Mouse (Mus musculus) liver, postnatal 0 days (tissue): Measurements from ENCODE around the gene Rinl. TPM values are rescaled to one million over a fixed set of nuclear protein-coding genes. Genes with fewer than 3 reads are reported as not detected.

Source experiments
- ATAC-seq: fragments of 200-750 bp; cut with Nextera tagmentation; 2 replicates; pipeline ENCODE4 v1.8.0; 2017; ENCODE audit warnings: mild to moderate bottlenecking, moderate library complexity
- DNase-seq: peaks from one replicate; pipeline ENCODE4 v3.0.0-alpha.2; 2016
- H3K27ac ChIP-seq: fragments of 300-500 bp; sonication (generic); 2 replicates; pipeline ENCODE4 v1.5.1; 2014; ENCODE audit warnings: antibody characterized with exemption, moderate library complexity, mild to moderate bottlenecking, low read depth
- H3K27me3 ChIP-seq: fragments of 300-500 bp; sonication (generic); 2 replicates; pipeline ENCODE4 v1.6.1; 2014; ENCODE audit warnings: low read length, control low read depth, mixed read lengths; ENCODE audit not compliant: insufficient read depth
- H3K36me3 ChIP-seq: fragments of 300-500 bp; sonication (generic); replicated peaks from 2 replicates; pipeline ENCODE4 v1.6.1; 2014; ENCODE audit warnings: mild to moderate bottlenecking, control low read depth, low read length, moderate library complexity, mixed read lengths; ENCODE audit not compliant: insufficient read depth
- H3K4me1 ChIP-seq: fragments of 300-500 bp; sonication (generic); 2 replicates; pipeline ENCODE4 v1.6.1; 2014; ENCODE audit warnings: antibody characterized with exemption, mild to moderate bottlenecking, control low read depth; ENCODE audit not compliant: insufficient read depth
- H3K4me2 ChIP-seq: fragments of 300-500 bp; sonication (generic); 2 replicates; pipeline ENCODE4 v1.6.1; 2014; ENCODE audit warnings: low read depth, mild to moderate bottlenecking, low read length, moderate library complexity, mixed read lengths
- H3K4me3 ChIP-seq: fragments of 300-500 bp; sonication (generic); 2 replicates; pipeline ENCODE4 v1.5.1; 2014; ENCODE audit warnings: low read depth, low read length
- H3K9ac ChIP-seq: fragments of 300-500 bp; sonication (generic); replicated peaks from 2 replicates; pipeline ENCODE4 v1.6.1; 2014; ENCODE audit warnings: mild to moderate bottlenecking, moderate library complexity
- H3K9me3 ChIP-seq: fragments of 300-500 bp; sonication (generic); 2 replicates; pipeline ENCODE4 v1.6.1; 2016; ENCODE audit warnings: mild to moderate bottlenecking, control low read depth, low read length, mixed read lengths
- CTCF ChIP-seq: sonication (generic); IDR thresholded peaks from 2 replicates; pipeline ENCODE4 v1.5.1; 2016; ENCODE audit warnings: antibody characterized with exemption, low read depth
- EP300 ChIP-seq: IDR thresholded peaks from 2 replicates; pipeline ENCODE4 v1.6.1; 2016; ENCODE audit warnings: antibody characterized with exemption, low read depth, mild to moderate bottlenecking
- WGBS: fragments of 180-500 bp; shearing (Covaris S2); extraction: QIAGEN DNeasy Blood & Tissue Kit; methylation state at CpG from one replicate; pipeline ENCODE4 v1.1.7; 2014; ENCODE audit not compliant: insufficient replicate concordance; 5-methylcytosine and 5-hydroxymethylcytosine counted together
- polyA plus RNA-seq: library from polyadenylated mRNA; unstranded; fragments of >200 nt; fragmentation: Nextera tagmentation; extraction: Ambion mirVana; gene quantifications from 2 replicates; pipeline ENCODE4 v1.2.1, GENCODE M21; 2015

The Rinl gene
- polyA plus RNA-seq, 1 experiment from 2014 or later = 7.2 TPM

- no peaks in the 10 kb centered on the region for H3K9me3 ChIP-seq
- peaks cover 15% of the 10 kb centered on the region for H3K4me1 ChIP-seq
- 0 out of 2 replicates have a peak overlapping the region, but pooled peaks have one; percentile 21 for H3K9ac ChIP-seq
- peak overlapping the region; percentile 30 for H3K4me2 ChIP-seq
- 77% methylated on average over 3 of the region's 3 CpGs for WGBS
- peaks cover 6% of the 10 kb centered on the region; the same call in 1 of the 2 replicates for H3K36me3 ChIP-seq
- DNase-seq = no peak
- no peak for TF ChIP-seq CTCF
- no peak for TF ChIP-seq EP300
- no peak for ATAC-seq
- peak overlapping the region; percentile 39; the same call in 1 of the 2 replicates for H3K27ac ChIP-seq
- no peaks in the 10 kb centered on the region for H3K27me3 ChIP-seq
- peak overlapping the region; percentile 36 for H3K4me3 ChIP-seq
These were observed 466 bp downstream of the Rinl start for GRCm38 (mm10) chr7:28789235-28789634.

- H3K4me2 ChIP-seq = no peak overlapping the region
- DNase-seq (no peak), ATAC-seq (no peak)
- TF ChIP-seq CTCF = peak; percentile 43
- TF ChIP-seq EP300 = no peak
- no peaks in the 10 kb centered on the region for H3K9me3 ChIP-seq
- no peak overlapping the region for H3K4me3 ChIP-seq
- 64% methylated on average over 8 of the region's 8 CpGs for whole genome bisulfite sequencing
- no peak overlapping the region for H3K9ac ChIP-seq
- H3K27ac ChIP-seq = no peak overlapping the region
- H3K4me1 ChIP-seq = peaks cover 15% of the 10 kb centered on the region
- no peaks in the 10 kb centered on the region for H3K27me3 ChIP-seq
- peaks cover 6% of the 10 kb centered on the region; the same call in 1 of the 2 replicates for H3K36me3 ChIP-seq
These were observed 1.5 kb downstream of the Rinl start for GRCm38 (mm10) chr7:28790066-28790806.

- H3K27me3 ChIP-seq = no peaks in the 10 kb centered on the region
- TF ChIP-seq EP300 (no peak), CTCF (no peak)
- H3K27ac ChIP-seq = no peak overlapping the region
- no peak overlapping the region for H3K4me3 ChIP-seq
- no peak for ATAC-seq
- DNase-seq = no peak
- H3K9me3 ChIP-seq = no peaks in the 10 kb centered on the region
- H3K9ac ChIP-seq = no peak overlapping the region
- H3K4me1 ChIP-seq = peaks cover 27% of the 10 kb centered on the region
- no peak overlapping the region for H3K4me2 ChIP-seq
- H3K36me3 ChIP-seq = peaks cover 6% of the 10 kb centered on the region; the same call in 1 of the 2 replicates
These were observed 2.9 kb downstream of the Rinl start for GRCm38 (mm10) chr7:28791706-28792105.

- Histone ChIP-seq H3K9ac (no peak overlapping the region), H3K4me1 (peaks cover 30% of the 10 kb centered on the region), H3K36me3 (0 out of 2 replicates have a peak, but pooled peaks cover 2% of the 10 kb centered on the region), H3K4me3 (no peak overlapping the region), H3K27me3 (no peaks in the 10 kb centered on the region), H3K4me2 (no peak overlapping the region), H3K27ac (no peak overlapping the region), H3K9me3 (no peaks in the 10 kb centered on the region)
- ATAC-seq = no peak
- 58% methylated on average over 13 of the region's 14 CpGs for WGBS
- no peak for DNase-seq
- no peak for TF ChIP-seq EP300
- peak; percentile 14; the same call in 1 of the 2 replicates for TF ChIP-seq CTCF
These were observed 3.8 kb downstream of the Rinl start for GRCm38 (mm10) chr7:28792391-28793185.

- Histone ChIP-seq H3K4me3 (no peak overlapping the region), H3K27ac (no peak overlapping the region), H3K4me2 (no peak overlapping the region), H3K36me3 (no peaks in the 10 kb centered on the region), H3K9ac (no peak overlapping the region), H3K27me3 (no peaks in the 10 kb centered on the region), H3K4me1 (peaks cover 26% of the 10 kb centered on the region), H3K9me3 (no peaks in the 10 kb centered on the region)
- WGBS = 29% methylated on average over 2 of the region's 2 CpGs
- DNase-seq (no peak), ATAC-seq (no peak)
- TF ChIP-seq CTCF (peak; percentile 60), EP300 (no peak)
These were observed 5.1 kb downstream of the Rinl start for GRCm38 (mm10) chr7:28793834-28794233.

- TF ChIP-seq EP300 (no peak), CTCF (no peak)
- DNase-seq = no peak
- Histone ChIP-seq H3K27ac (no peak overlapping the region), H3K9ac (no peak overlapping the region), H3K4me3 (no peak overlapping the region), H3K36me3 (0 out of 2 replicates have a peak, but pooled peaks cover 2% of the 10 kb centered on the region), H3K4me2 (no peak overlapping the region), H3K9me3 (no peaks in the 10 kb centered on the region), H3K27me3 (no peaks in the 10 kb centered on the region), H3K4me1 (peaks cover 21% of the 10 kb centered on the region)
- no peak for ATAC-seq
- 71% methylated on average over 3 of the region's 3 CpGs for WGBS
These were observed 5.7 kb downstream of the Rinl start for GRCm38 (mm10) chr7:28794496-28794895.
